Mouse (Mus musculus): ENCODE measurements around the gene Slc22a26.
"Not testable (repeated sequence)": the region's sequence is repeated elsewhere in the genome, so short reads cannot be mapped to it uniquely, and the experiment has no call there.

The Slc22a26 gene

GRCm38 (mm10) chr19:7802571-7802970, at the start of gene Slc22a26:
Gene Slc22a26 (minus strand): TSS chr19:7802667.
- no peak for DNase-seq (ENCODE audit: low read depth, low spot score)

GRCm38 (mm10) chr19:7829851-7830250, 27.4 kb upstream of the Slc22a26 start:
- DNase-seq (ENCODE audit: low read depth, low spot score), result no peak

- DNase-seq (ENCODE audit: low read depth, low spot score), result no peak
Observed at GRCm38 (mm10) chr19:7790571-7790970, 11.9 kb downstream of the Slc22a26 start.

- DNase-seq (ENCODE audit: low read depth, low spot score), result no peak
Observed at GRCm38 (mm10) chr19:7775306-7775705, 27.2 kb downstream of the Slc22a26 start.

- DNase-seq (ENCODE audit: low read depth, low spot score), result no peak
Observed at GRCm38 (mm10) chr19:7766124-7766523, 36.3 kb downstream of the Slc22a26 start.

GRCm38 (mm10) chr19:7765599-7765998, 36.9 kb downstream of the Slc22a26 start:
- DNase-seq (ENCODE audit: low read depth, low spot score), result no peak

GRCm38 (mm10) chr19:7753371-7753770, 49.1 kb downstream of the Slc22a26 start:
- DNase-seq (ENCODE audit: low read depth, low spot score), result not testable (repeated sequence)

All from CD4-positive, CD25-positive, alpha-beta regulatory T cell, adult 2 months (primary cell).